In the genomic region with DNA sequence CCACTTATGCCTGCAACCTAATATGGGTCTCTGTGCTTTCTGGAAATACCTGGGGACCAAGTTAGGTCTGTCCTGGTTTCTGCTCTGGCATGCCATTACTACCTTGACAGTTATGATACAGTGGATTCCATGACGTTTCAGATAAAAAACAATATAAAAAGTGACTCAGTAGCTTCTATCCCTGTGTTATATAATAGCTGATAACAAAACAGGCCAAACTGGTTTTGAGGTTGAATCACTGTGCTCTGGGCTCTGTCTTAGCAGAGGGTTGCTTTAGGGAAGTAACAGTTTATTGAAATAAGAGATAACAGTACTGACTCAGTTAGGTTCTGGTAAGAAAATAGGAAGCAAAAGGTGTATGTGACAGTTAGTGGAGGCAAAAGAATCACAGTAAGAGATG, we compare ENCODE assay signal across 27 mouse cellular contexts. TPM values are rescaled to one million over a fixed set of nuclear protein-coding genes. Genes with fewer than 3 reads are reported as not detected.
DNase-seq lines count a peak whose midpoint lies in the region; ATAC-seq lines count a peak whose summit lies in the region.
"Had no signal": no experiment of that assay in that cellular context is flagged by ENCODE, and none has a peak within 500 bp of the region (broad histone marks: within the 10 kb centered on the region; RNA-seq: fewer than 3 reads in every experiment).

No protein-coding gene starts in this region.

- ATAC-seq in common myeloid progenitor, adult 5-6 weeks (replicated peaks; ENCODE audit: low read depth, poor library complexity, severe bottlenecking): peak; percentile 82
- peak; percentile 93 for ATAC-seq in intestine, embryonic 16.5 days
- ATAC-seq in stomach, embryonic 15.5 days (ENCODE audit: insufficient read depth, low FRiP score, low read depth): peak; percentile 76
- ATAC-seq: activated CD4-positive, CD25-positive, alpha-beta regulatory T cell, adult 4 months; forebrain, embryonic 14.5 days; midbrain, embryonic 16.5 days had no signal

- WGBS in intestine, embryonic 16.5 days: 41% methylated on average over 1 of the region's 1 CpGs
- 49% methylated on average over 1 of the region's 1 CpGs for WGBS in stomach, embryonic 15.5 days

- no peaks in the 10 kb centered on the region for H3K9me3 ChIP-seq in intestine, embryonic 16.5 days (ENCODE audit: control insufficient read depth, low read length)
- H3K9me3 ChIP-seq in stomach, embryonic 15.5 days: no peaks in the 10 kb centered on the region
- H3K9me3 ChIP-seq: heart, embryonic 12.5 days; liver, embryonic 13.5 days; midbrain, embryonic 10.5 days had no signal

- H3K4me1 ChIP-seq in intestine, embryonic 16.5 days (ENCODE audit: control insufficient read depth, insufficient read depth, low read length): peaks cover 3% of the 10 kb centered on the region; the same call in 1 of the 2 replicates
- H3K4me1 ChIP-seq in stomach, embryonic 15.5 days: no peaks in the 10 kb centered on the region
- H3K4me1 ChIP-seq: liver, embryonic 13.5 days; midbrain, embryonic 10.5 days had no signal

- H3K27ac ChIP-seq in intestine, embryonic 16.5 days (ENCODE audit: low read length): no peak overlapping the region
- H3K27ac ChIP-seq in stomach, embryonic 15.5 days: no peak overlapping the region
- H3K27ac ChIP-seq: layer of hippocampus, adult 2 months; liver, embryonic 13.5 days; macrophage; midbrain, embryonic 10.5 days had no signal

- H3K36me3 ChIP-seq in intestine, embryonic 16.5 days (ENCODE audit: control insufficient read depth, insufficient read depth, low read length): no peaks in the 10 kb centered on the region
- no peaks in the 10 kb centered on the region for H3K36me3 ChIP-seq in stomach, embryonic 15.5 days
- H3K36me3 ChIP-seq: heart, embryonic 12.5 days; liver, embryonic 13.5 days; midbrain, embryonic 10.5 days had no signal

- no peak overlapping the region for H3K4me2 ChIP-seq in intestine, embryonic 16.5 days (ENCODE audit: low read depth, low read length)
- H3K4me2 ChIP-seq in stomach, embryonic 15.5 days: no peak overlapping the region
- H3K4me2 ChIP-seq: heart, embryonic 12.5 days; liver, embryonic 13.5 days; lung, embryonic 14.5 days had no signal

- no peak overlapping the region for H3K4me3 ChIP-seq in intestine, embryonic 16.5 days (ENCODE audit: low read length)
- H3K4me3 ChIP-seq in stomach, embryonic 15.5 days (replicated peaks): no peak overlapping the region
- H3K4me3 ChIP-seq: heart, embryonic 12.5 days; layer of hippocampus, adult 2 months; liver, embryonic 13.5 days; midbrain, embryonic 10.5 days had no signal

- H3K27me3 ChIP-seq in intestine, embryonic 16.5 days (replicated peaks; ENCODE audit: control insufficient read depth, insufficient read depth, low read length): no peaks in the 10 kb centered on the region
- H3K27me3 ChIP-seq in stomach, embryonic 15.5 days (replicated peaks): no peaks in the 10 kb centered on the region
- H3K27me3 ChIP-seq: heart, embryonic 12.5 days; liver, embryonic 13.5 days had no signal

- DNase-seq in lung, postnatal 25 days (ENCODE audit: low spot score): peak; percentile 17
- no peak for DNase-seq in lung, adult 18-20 months
- no peak for DNase-seq in left cerebral cortex, adult 8-10 months (ENCODE audit: low spot score in 2 of 2)
- no peak for DNase-seq in embryo, embryonic 11 days
- no peak for DNase-seq in left cerebral cortex, adult 11 months (ENCODE audit: low spot score)
- DNase-seq: cerebellum, adult 18-20 months; cerebellum, postnatal 36 days; gastrocnemius, postnatal 10 days; heart, adult 18-20 months; heart, postnatal 10 days; kidney, adult 8-10 months; kidney, postnatal 10 days; layer of hippocampus, postnatal 36 days; liver, embryonic 13.5 days; lung, embryonic 14.5 days; right cerebral cortex, adult 18-20 months; thymus, postnatal 25 days had no signal

- H3K9ac ChIP-seq in intestine, embryonic 16.5 days (ENCODE audit: low read depth, low read length): no peak overlapping the region
- no peak overlapping the region for H3K9ac ChIP-seq in stomach, embryonic 15.5 days
- H3K9ac ChIP-seq: heart, embryonic 12.5 days; liver, embryonic 13.5 days; lung, embryonic 14.5 days had no signal

RNA-seq across cellular contexts. Expression of a gene that starts 25.4 kb away (rescaled TPM):
- total RNA-seq in common myeloid progenitor, adult 5-6 weeks (2017): not detected in 2 replicates
- 21.9 and 26.1 TPM in 2 replicates for polyA plus RNA-seq in intestine, embryonic 16.5 days (2015; fragmentation: Nextera tagmentation; extraction: Ambion mirVana)
- polyA plus RNA-seq in stomach, embryonic 15.5 days (2015; fragmentation: Nextera tagmentation; extraction: Ambion mirVana): 14.3 and 14.8 TPM in 2 replicates
- 1 to 10 TPM in 1 of 4 experiments, under 1 TPM in 3; 0.30 to 2.6 (median 0.63) TPM for total RNA-seq in left cerebral cortex, adult 8-10 months (2022)
